Mouse (Mus musculus) stomach, embryonic 15.5 days (tissue): ENCODE measurements around the gene Esd. TPM values are rescaled to one million over a fixed set of nuclear protein-coding genes. Genes with fewer than 3 reads are reported as not detected.

Experiments
- ATAC-seq: fragments of 200-750 bp; cut with Nextera tagmentation; 2 replicates; pipeline ENCODE4 v1.8.0; 2017; ENCODE audit warnings: low read depth, moderate number of reproducible peaks, moderate TSS enrichment; ENCODE audit not compliant: insufficient read depth, low FRiP score
- H3K27ac ChIP-seq: fragments of 300-500 bp; sonication (generic); 2 replicates; pipeline ENCODE4 v1.5.1; 2015; ENCODE audit warnings: mild to moderate bottlenecking, inconsistent platforms
- H3K27me3 ChIP-seq: fragments of 300-500 bp; sonication (generic); replicated peaks from 2 replicates; pipeline ENCODE4 v1.6.1; 2015; ENCODE audit warnings: inconsistent platforms
- H3K36me3 ChIP-seq: fragments of 300-500 bp; sonication (generic); 2 replicates; pipeline ENCODE4 v1.6.1; 2015; ENCODE audit warnings: inconsistent platforms
- H3K4me1 ChIP-seq: fragments of 300-500 bp; sonication (generic); 2 replicates; pipeline ENCODE4 v1.6.1; 2015; ENCODE audit warnings: inconsistent platforms
- H3K4me2 ChIP-seq: fragments of 300-500 bp; sonication (generic); 2 replicates; pipeline ENCODE4 v1.6.1; 2015; ENCODE audit warnings: mild to moderate bottlenecking, inconsistent platforms
- H3K4me3 ChIP-seq: fragments of 300-500 bp; sonication (generic); replicated peaks from 2 replicates; pipeline ENCODE4 v1.5.1; 2015; ENCODE audit warnings: inconsistent platforms
- H3K9ac ChIP-seq: fragments of 300-500 bp; sonication (generic); 2 replicates; pipeline ENCODE4 v1.6.1; 2015; ENCODE audit warnings: inconsistent platforms
- H3K9me3 ChIP-seq: fragments of 300-500 bp; sonication (generic); 2 replicates; pipeline ENCODE4 v1.6.1; 2016; ENCODE audit warnings: inconsistent platforms
- WGBS: fragments of 180-500 bp; shearing (Covaris S2); methylation state at CpG from one replicate; pipeline ENCODE4 v1.1.7; 2015; 5-methylcytosine and 5-hydroxymethylcytosine counted together
- polyA plus RNA-seq: library from polyadenylated mRNA; unstranded; fragments of >200 nt; fragmentation: Nextera tagmentation; extraction: Ambion mirVana; gene quantifications from 2 replicates; pipeline ENCODE4 v1.2.1, GENCODE M21; 2015

Esd gene
- polyA plus RNA-seq, 1 experiment from 2014 or later, result 320 TPM

DNA sequence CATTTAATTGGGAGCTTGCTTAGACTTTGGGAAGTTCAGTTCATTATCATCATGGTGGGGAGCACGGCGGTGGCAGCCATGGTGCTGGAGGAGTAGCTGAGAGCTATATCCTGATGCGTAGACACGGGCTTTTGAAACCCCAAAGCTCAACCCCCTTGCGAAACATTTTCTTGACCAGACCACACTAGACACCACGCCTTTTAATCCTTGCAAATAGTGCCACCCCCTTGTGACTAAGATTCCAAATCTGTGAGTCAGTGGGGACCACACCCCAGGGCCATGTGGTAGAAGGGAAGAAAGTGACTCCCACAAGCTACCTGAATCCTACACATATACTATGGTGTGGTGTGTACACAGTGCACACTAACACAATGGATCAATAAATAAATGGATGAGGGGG lies 4.8 kb downstream of the Esd start:
- ATAC-seq, result no peak
- Histone ChIP-seq H3K27me3 (no peaks in the 10 kb centered on the region), H3K4me3 (no peak overlapping the region), H3K4me1 (peaks cover 4% of the 10 kb centered on the region), H3K9me3 (no peaks in the 10 kb centered on the region), H3K9ac (no peak overlapping the region), H3K36me3 (peaks cover 42% of the 10 kb centered on the region), H3K27ac (no peak overlapping the region), H3K4me2 (no peak overlapping the region)
- 93% methylated on average over 6 of the region's 6 CpGs for WGBS

DNA sequence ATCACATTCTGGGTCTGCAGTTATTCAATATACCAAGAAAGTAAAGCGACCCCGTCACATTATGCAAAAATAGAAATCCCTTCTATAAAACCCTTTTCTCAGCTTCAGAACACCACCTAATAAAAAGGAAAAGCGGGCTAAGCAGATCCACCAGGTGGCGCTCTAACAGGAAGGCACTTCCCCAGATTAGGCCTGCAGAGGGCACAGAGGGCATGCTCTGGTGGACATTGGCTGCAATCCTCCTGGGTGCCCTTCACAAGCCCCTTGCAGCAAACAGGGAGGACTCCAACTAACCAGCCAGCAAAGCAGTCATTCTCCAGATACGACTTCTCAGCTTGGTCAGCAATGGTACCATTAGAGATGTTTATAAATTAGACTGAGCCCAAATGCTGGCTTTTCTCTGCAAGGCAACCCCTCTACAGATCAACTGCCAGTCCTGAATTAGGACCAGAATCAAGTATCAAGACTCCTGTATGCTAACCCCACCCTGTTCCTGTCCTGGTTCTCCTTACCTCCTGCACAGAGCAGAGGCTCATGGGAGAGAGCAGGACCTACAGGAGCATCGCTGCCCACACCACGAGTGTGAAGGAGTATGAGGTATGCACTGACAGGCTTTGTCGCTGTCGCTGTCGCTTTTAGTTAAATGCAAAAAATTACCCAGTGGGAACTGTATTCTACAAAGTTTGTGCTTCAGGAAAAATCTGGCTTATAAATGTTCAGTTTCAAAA lies 32.3 kb downstream of the Esd start:
- H3K27ac ChIP-seq, result no peak overlapping the region
- no peak overlapping the region for H3K9ac ChIP-seq
- no peak overlapping the region for H3K4me3 ChIP-seq
- no peaks in the 10 kb centered on the region for H3K4me1 ChIP-seq
- H3K9me3 ChIP-seq, result no peaks in the 10 kb centered on the region
- H3K36me3 ChIP-seq, result peaks cover 5% of the 10 kb centered on the region; the same call in 1 of the 2 replicates
- no peaks in the 10 kb centered on the region for H3K27me3 ChIP-seq
- H3K4me2 ChIP-seq, result no peak overlapping the region
- 64% methylated on average over 10 of the region's 10 CpGs for WGBS
- ATAC-seq, result no peak

DNA sequence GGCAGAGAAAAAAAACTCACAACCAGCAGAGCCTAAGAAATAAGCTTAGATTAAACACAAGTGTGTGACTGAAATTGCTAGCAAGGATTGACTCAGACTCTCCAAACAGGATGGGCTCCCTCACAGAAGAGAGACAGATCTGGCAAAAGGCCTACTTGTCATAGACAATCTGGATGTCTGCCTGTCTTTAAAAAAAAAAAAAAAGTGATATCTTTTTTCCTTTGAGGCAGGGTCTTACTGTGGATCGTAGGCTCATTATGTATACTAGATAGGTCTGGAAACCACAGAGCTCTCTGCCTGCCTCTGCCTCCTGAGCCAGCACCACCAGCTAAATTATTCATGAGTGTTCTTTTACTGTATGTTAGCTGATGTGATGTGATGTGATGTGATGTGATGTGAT lies 35.8 kb downstream of the Esd start:
- ATAC-seq, result no peak
- 70% methylated on average over 1 of the region's 1 CpGs for WGBS
- H3K4me1 ChIP-seq, result no peaks in the 10 kb centered on the region

DNA sequence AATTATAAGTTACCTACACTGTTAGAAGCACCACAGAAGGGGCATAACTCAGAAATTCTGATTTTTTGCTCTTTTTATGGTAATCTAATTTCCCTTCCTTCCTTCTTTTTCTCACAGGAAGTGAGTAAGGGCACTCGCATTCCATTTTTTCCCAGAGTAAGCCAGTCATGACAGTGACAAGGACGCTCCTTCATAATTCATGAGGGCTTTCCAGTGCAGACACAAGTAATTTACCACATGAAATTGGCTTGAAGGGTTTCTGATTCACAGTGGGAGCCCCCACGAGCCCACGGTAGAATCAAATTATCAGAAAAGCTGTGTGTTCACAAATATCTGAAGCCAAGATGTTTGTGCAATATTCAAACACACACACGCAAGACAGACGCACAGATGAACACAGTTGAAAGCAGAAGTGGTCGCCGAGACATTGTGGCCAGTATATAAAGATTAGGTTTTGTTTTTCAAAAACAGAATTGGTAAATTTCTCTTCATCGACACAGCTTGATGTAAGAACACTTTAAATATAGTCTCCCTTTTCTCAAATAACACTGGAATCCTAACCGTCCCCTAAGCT lies 42.0 kb downstream of the Esd start:
- Histone ChIP-seq H3K9ac (no peak overlapping the region), H3K4me2 (no peak overlapping the region), H3K27me3 (no peaks in the 10 kb centered on the region), H3K27ac (no peak overlapping the region), H3K9me3 (no peaks in the 10 kb centered on the region), H3K4me1 (no peaks in the 10 kb centered on the region), H3K4me3 (no peak overlapping the region), H3K36me3 (peaks cover 20% of the 10 kb centered on the region)
- no peak for ATAC-seq
- WGBS, result 82% methylated on average over 10 of the region's 10 CpGs

More for the DNA sequence above, 35.8 kb downstream of the Esd start:
- Histone ChIP-seq H3K27ac (no peak overlapping the region), H3K9ac (no peak overlapping the region), H3K4me3 (no peak overlapping the region), H3K36me3 (peaks cover 20% of the 10 kb centered on the region), H3K9me3 (no peaks in the 10 kb centered on the region), H3K27me3 (no peaks in the 10 kb centered on the region), H3K4me2 (no peak overlapping the region)

DNA sequence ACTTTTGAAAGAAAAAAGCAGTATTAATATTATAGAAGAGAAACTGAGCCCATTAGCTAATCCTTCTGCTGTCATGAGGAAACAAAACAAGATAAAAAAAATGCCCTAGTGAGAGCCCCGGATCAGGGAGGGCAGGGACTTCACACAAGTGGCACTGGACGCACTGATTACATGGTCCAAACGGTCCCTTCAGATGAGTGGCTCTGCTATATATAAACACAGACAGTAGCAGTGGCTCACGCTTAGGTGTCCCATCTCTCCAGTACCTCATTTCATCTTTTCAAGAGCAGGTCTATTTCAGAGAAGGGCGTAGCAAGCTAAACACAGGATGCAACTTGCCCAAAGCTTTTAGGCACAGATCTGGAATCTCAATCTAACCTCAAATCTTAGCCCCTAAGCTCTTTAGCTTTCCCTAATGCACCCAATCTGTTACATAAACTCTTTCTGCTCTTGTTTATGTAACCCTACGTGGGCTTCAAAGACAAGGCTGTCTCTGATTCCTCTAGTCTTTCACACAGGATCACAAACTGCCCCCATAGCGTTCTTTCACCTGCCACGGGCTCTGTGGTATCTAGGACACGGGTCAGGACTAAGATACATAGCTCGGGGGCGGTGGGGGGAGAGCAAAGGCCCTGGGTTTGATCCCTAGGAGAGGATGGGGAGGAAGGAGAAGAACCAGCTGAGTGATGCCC lies 52.3 kb downstream of the Esd start:
- no peak overlapping the region for H3K9ac ChIP-seq
- H3K27me3 ChIP-seq, result no peaks in the 10 kb centered on the region
- H3K27ac ChIP-seq, result no peak overlapping the region
- 62% methylated on average over 11 of the region's 11 CpGs for WGBS
- H3K9me3 ChIP-seq, result no peaks in the 10 kb centered on the region
- no peak for ATAC-seq
- H3K4me3 ChIP-seq, result no peak overlapping the region
- peaks cover 15% of the 10 kb centered on the region; the same call in 1 of the 2 replicates for H3K36me3 ChIP-seq
- H3K4me2 ChIP-seq, result no peak overlapping the region
- H3K4me1 ChIP-seq, result no peaks in the 10 kb centered on the region

DNA sequence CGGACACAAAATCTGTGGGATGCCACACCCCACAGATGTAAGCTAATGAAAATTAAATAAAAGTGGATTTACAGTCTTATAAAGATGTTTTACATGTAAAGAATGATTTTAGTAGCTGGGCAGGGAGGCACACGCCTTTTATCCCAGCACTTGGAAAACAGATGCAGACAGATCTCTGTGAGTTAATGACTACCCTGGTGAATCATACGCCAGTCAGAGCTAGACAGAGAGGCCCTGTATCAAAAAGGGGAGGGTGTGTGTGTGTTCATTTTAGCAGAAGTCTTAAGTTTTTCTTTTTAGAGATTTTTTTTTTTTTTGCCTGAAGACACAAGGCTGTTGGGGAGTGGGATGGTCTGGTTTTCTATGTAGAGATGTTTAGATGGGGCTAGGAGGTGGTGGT lies 55.6 kb downstream of the Esd start:
- Histone ChIP-seq H3K27ac (no peak overlapping the region), H3K9ac (no peak overlapping the region), H3K27me3 (no peaks in the 10 kb centered on the region), H3K4me3 (no peak overlapping the region), H3K9me3 (no peaks in the 10 kb centered on the region), H3K36me3 (peaks cover 15% of the 10 kb centered on the region; the same call in 1 of the 2 replicates), H3K4me2 (no peak overlapping the region), H3K4me1 (no peaks in the 10 kb centered on the region)
- no peak for ATAC-seq
- WGBS, result 72% methylated on average over 3 of the region's 3 CpGs

DNA sequence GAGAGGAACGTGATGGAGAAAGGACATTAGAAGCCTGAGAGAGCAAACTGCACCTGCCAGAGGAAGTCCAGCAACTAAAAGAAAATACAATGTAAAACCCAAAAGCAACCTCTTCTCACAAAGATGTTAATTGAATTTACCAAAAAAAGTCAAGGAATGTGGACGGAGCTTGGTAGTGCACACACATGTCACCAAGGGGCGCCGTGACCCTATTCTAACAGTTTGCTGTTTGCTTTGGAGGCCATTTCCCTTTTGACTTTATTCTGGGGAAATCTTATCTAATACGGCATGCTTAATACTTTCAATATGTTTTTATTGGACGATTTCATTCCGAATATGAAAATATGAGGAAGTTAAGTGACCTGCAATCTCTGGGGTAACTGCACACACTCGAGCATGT lies 56.7 kb downstream of the Esd start:
- ATAC-seq, result no peak
- Histone ChIP-seq H3K36me3 (peaks cover 11% of the 10 kb centered on the region; the same call in 1 of the 2 replicates), H3K27ac (no peak overlapping the region), H3K4me2 (no peak overlapping the region), H3K9me3 (no peaks in the 10 kb centered on the region), H3K4me3 (no peak overlapping the region), H3K4me1 (no peaks in the 10 kb centered on the region), H3K27me3 (no peaks in the 10 kb centered on the region), H3K9ac (no peak overlapping the region)
- 75% methylated on average over 8 of the region's 8 CpGs for WGBS

DNA sequence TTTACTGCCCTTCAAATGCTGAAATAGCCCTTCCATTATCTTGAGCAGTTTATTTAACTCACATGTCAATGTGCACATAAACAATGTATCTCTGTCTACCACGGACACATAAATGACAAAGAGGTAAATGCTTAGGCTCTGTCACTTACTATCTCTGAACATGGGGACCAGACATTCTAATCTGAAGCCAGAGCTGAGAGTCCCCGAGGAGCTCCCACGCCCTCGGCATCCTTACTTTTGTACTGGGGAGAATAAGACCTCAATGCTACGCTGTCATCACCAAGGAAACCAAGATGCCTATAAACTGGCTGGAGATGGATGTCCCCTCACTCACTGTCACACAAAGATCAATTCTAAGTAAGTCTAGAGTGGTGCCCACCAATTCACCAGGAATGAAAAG lies 58.4 kb downstream of the Esd start:
- no peaks in the 10 kb centered on the region for H3K4me1 ChIP-seq
- H3K27ac ChIP-seq, result no peak overlapping the region
- peaks cover under 1% of the 10 kb centered on the region; the same call in 1 of the 2 replicates for H3K36me3 ChIP-seq
- no peak overlapping the region for H3K4me3 ChIP-seq
- no peaks in the 10 kb centered on the region for H3K27me3 ChIP-seq
- no peak overlapping the region for H3K9ac ChIP-seq
- ATAC-seq, result no peak
- 68% methylated on average over 5 of the region's 5 CpGs for WGBS
- no peaks in the 10 kb centered on the region for H3K9me3 ChIP-seq
- H3K4me2 ChIP-seq, result no peak overlapping the region

DNA sequence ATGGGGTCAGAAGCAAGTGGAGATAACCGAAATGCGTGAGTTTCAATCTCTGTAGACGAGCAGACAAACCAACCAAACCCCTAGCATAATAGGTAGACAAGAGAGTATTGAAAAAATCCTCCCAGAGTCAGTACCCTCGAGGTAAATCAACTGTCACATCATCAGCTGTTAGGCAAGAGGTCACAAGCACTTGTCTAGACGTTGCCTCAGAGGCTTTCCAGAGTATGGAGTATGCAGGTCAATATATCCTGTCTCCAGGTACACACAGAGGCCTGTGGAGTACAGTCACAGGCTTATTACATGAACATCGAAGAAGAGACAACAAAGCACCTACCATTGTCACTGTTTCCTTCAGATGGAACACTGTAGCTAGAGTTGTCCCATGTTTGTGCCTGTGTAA lies 60.7 kb downstream of the Esd start:
- H3K4me1 ChIP-seq, result no peaks in the 10 kb centered on the region
- no peaks in the 10 kb centered on the region for H3K9me3 ChIP-seq
- no peak overlapping the region for H3K9ac ChIP-seq
- no peaks in the 10 kb centered on the region for H3K27me3 ChIP-seq
- H3K4me3 ChIP-seq, result no peak overlapping the region
- 74% methylated on average over 6 of the region's 6 CpGs for WGBS
- ATAC-seq, result no peak
- H3K4me2 ChIP-seq, result no peak overlapping the region
- H3K36me3 ChIP-seq, result peaks cover 6% of the 10 kb centered on the region; the same call in 1 of the 2 replicates
- H3K27ac ChIP-seq, result no peak overlapping the region

DNA sequence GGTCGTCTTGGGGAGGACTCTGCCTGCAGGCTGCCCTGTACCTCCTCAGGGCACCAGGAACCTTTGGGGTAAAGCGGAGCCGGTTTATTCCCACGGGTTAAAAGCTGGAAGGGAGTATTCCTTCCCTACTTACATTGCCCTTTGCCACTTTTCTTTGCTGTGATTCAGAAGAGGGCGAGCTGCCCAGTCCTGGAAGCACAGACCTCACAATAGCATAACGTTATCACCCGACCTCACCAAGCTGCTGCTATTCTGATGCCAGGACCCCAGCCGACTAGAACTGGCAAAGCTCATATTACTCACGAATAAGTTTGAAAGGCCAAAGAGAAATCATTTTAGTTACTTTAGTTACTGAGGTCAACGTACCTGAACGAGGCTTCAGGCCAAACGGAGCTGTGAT lies 62.8 kb downstream of the Esd start:
- peaks cover 11% of the 10 kb centered on the region; the same call in 1 of the 2 replicates for H3K36me3 ChIP-seq
- no peak for ATAC-seq
- no peaks in the 10 kb centered on the region for H3K9me3 ChIP-seq
- H3K4me2 ChIP-seq, result no peak overlapping the region
- no peaks in the 10 kb centered on the region for H3K4me1 ChIP-seq
- H3K9ac ChIP-seq, result no peak overlapping the region
- H3K27me3 ChIP-seq, result no peaks in the 10 kb centered on the region
- no peak overlapping the region for H3K4me3 ChIP-seq
- no peak overlapping the region for H3K27ac ChIP-seq
- WGBS, result 67% methylated on average over 12 of the region's 12 CpGs

DNA sequence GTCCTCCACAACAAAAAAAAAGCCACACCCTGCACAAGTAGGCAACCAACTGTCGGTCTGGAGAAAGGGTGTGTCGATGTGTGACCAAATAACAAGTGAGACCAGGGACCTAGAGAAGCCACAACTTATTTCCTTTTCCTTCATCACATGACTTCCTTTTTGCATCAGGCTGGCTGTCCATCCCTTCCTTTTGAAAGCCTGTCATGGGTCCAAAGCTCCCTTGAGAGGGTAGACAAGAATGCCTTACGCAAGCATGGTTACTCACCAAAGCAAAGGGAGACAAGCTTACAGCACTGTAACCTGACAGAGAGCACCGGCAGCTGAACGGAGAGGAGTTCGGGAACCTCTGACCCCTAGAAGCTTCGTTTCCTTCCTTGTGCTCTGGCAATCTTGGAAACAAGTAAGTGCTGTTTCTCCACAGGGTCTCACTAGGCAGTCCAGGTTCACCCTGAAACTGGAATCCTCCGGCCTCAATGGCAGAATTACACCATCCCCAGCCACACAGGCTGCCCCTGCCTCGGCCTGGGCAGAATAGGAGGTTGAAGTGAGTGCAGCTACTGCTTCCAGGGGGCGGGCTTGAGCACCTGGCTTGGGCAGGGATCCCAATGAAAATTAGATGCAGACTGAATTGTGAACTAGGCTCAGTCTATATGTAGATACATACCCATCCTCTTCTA lies 65.4 kb downstream of the Esd start:
- 77% methylated on average over 10 of the region's 10 CpGs for WGBS
- H3K36me3 ChIP-seq, result peaks cover 25% of the 10 kb centered on the region

More for the DNA sequence above, 65.4 kb downstream of the Esd start:
- no peak overlapping the region for H3K4me2 ChIP-seq
- ATAC-seq, result no peak
- H3K27ac ChIP-seq, result no peak overlapping the region
- H3K27me3 ChIP-seq, result no peaks in the 10 kb centered on the region
- no peak overlapping the region for H3K4me3 ChIP-seq
- no peaks in the 10 kb centered on the region for H3K4me1 ChIP-seq
- no peaks in the 10 kb centered on the region for H3K9me3 ChIP-seq
- H3K9ac ChIP-seq, result no peak overlapping the region
